Mouse (Mus musculus): ENCODE measurements around the gene Lrmda. TPM values are rescaled to one million over a fixed set of nuclear protein-coding genes. Genes with fewer than 3 reads are reported as not detected.

Gene Lrmda
- polyA plus RNA-seq, 1 experiment from 2014 or later, result 0.95 TPM

- H3K4me2 ChIP-seq (ENCODE audit: low read length), result no peak overlapping the region
- no peak; the same call in 1 of the 2 replicates for ATAC-seq (ENCODE audit: insufficient number of reproducible peaks, insufficient read depth, low FRiP score, low read depth)
- H3K27ac ChIP-seq (replicated peaks in 1 of 2; ENCODE audit: control insufficient read depth in 1 of 2, insufficient read depth in 1 of 2, low read depth in 2 of 2, low read length in 2 of 2), result no peak overlapping the region
- peaks cover 0 to 3% of the 10 kb centered on the region in 2 experiments; a peak in 2 of 4 replicates for H3K4me1 ChIP-seq (ENCODE audit: control insufficient read depth in 2 of 2, insufficient read depth in 2 of 2, low read length in 2 of 2)
- no peaks in the 10 kb centered on the region for H3K9me3 ChIP-seq (ENCODE audit: control insufficient read depth, low read length)
- 87% methylated on average over 9 of the region's 9 CpGs for WGBS
- no peak overlapping the region for H3K9ac ChIP-seq (ENCODE audit: low read length)
- no peaks in the 10 kb centered on the region for H3K36me3 ChIP-seq (ENCODE audit: control insufficient read depth, insufficient read depth, low read length)
- H3K4me3 ChIP-seq (ENCODE audit: control insufficient read depth in 1 of 2, insufficient read depth in 1 of 2, low read depth in 1 of 2, low read length in 2 of 2), result no peak overlapping the region
- H3K27me3 ChIP-seq (ENCODE audit: control insufficient read depth, insufficient read depth, low read length), result no peaks in the 10 kb centered on the region
Measured at GRCm38 (mm10) chr14:22930488-22931046, 911.1 kb downstream of the Lrmda start.

GRCm38 (mm10) chr14:22931114-22931822 is 911.8 kb downstream of the Lrmda start:
- Histone ChIP-seq H3K9me3 (ENCODE audit: control insufficient read depth, low read length) (no peaks in the 10 kb centered on the region), H3K27ac (replicated peaks in 1 of 2; ENCODE audit: control insufficient read depth in 1 of 2, insufficient read depth in 1 of 2, low read depth in 2 of 2, low read length in 2 of 2) (no peak overlapping the region), H3K4me2 (ENCODE audit: low read length) (no peak overlapping the region), H3K27me3 (ENCODE audit: control insufficient read depth, insufficient read depth, low read length) (no peaks in the 10 kb centered on the region), H3K4me1 (ENCODE audit: control insufficient read depth in 2 of 2, insufficient read depth in 2 of 2, low read length in 2 of 2) (peaks cover 0 to 3% of the 10 kb centered on the region in 2 experiments; a peak in 2 of 4 replicates), H3K9ac (ENCODE audit: low read length) (no peak overlapping the region), H3K36me3 (ENCODE audit: control insufficient read depth, insufficient read depth, low read length) (no peaks in the 10 kb centered on the region), H3K4me3 (ENCODE audit: control insufficient read depth in 1 of 2, insufficient read depth in 1 of 2, low read depth in 1 of 2, low read length in 2 of 2) (no peak overlapping the region)
- no peak for ATAC-seq (ENCODE audit: insufficient number of reproducible peaks, insufficient read depth, low FRiP score, low read depth)
- 84% methylated on average over 4 of the region's 4 CpGs for WGBS

GRCm38 (mm10) chr14:22936701-22937100 is 917.2 kb downstream of the Lrmda start:
- Histone ChIP-seq H3K27ac (replicated peaks in 1 of 2; ENCODE audit: control insufficient read depth in 1 of 2, insufficient read depth in 1 of 2, low read depth in 2 of 2, low read length in 2 of 2) (no peak overlapping the region), H3K4me1 (ENCODE audit: control insufficient read depth in 2 of 2, insufficient read depth in 2 of 2, low read length in 2 of 2) (peaks cover 3 to 5% of the 10 kb centered on the region in 2 experiments; a peak in 1 of 4 replicates)
- 47% methylated on average over 3 of the region's 3 CpGs for WGBS

GRCm38 (mm10) chr14:22940576-22940975 is 921.1 kb downstream of the Lrmda start:
- Histone ChIP-seq H3K4me3 (ENCODE audit: control insufficient read depth in 1 of 2, insufficient read depth in 1 of 2, low read depth in 1 of 2, low read length in 2 of 2) (no peak overlapping the region), H3K27me3 (ENCODE audit: control insufficient read depth, insufficient read depth, low read length) (no peaks in the 10 kb centered on the region), H3K4me1 (ENCODE audit: control insufficient read depth in 2 of 2, insufficient read depth in 2 of 2, low read length in 2 of 2) (peaks cover 3 to 5% of the 10 kb centered on the region in 2 experiments; a peak in 1 of 4 replicates), H3K36me3 (ENCODE audit: control insufficient read depth, insufficient read depth, low read length) (no peaks in the 10 kb centered on the region), H3K9me3 (ENCODE audit: control insufficient read depth, low read length) (no peaks in the 10 kb centered on the region), H3K9ac (ENCODE audit: low read length) (no peak overlapping the region), H3K27ac (replicated peaks in 1 of 2; ENCODE audit: control insufficient read depth in 1 of 2, insufficient read depth in 1 of 2, low read depth in 2 of 2, low read length in 2 of 2) (no peak overlapping the region), H3K4me2 (ENCODE audit: low read length) (no peak overlapping the region)
- 23% methylated on average over 2 of the region's 2 CpGs for WGBS
- ATAC-seq (ENCODE audit: insufficient number of reproducible peaks, insufficient read depth, low FRiP score, low read depth), result no peak

More at GRCm38 (mm10) chr14:22936701-22937100, 917.2 kb downstream of the Lrmda start:
- Histone ChIP-seq H3K36me3 (ENCODE audit: control insufficient read depth, insufficient read depth, low read length) (no peaks in the 10 kb centered on the region), H3K27me3 (ENCODE audit: control insufficient read depth, insufficient read depth, low read length) (no peaks in the 10 kb centered on the region), H3K4me2 (ENCODE audit: low read length) (no peak overlapping the region), H3K4me3 (ENCODE audit: control insufficient read depth in 1 of 2, insufficient read depth in 1 of 2, low read depth in 1 of 2, low read length in 2 of 2) (no peak overlapping the region), H3K9me3 (ENCODE audit: control insufficient read depth, low read length) (no peaks in the 10 kb centered on the region), H3K9ac (ENCODE audit: low read length) (no peak overlapping the region)
- ATAC-seq (ENCODE audit: insufficient number of reproducible peaks, insufficient read depth, low FRiP score, low read depth), result no peak

GRCm38 (mm10) chr14:22942569-22942968 is 923.1 kb downstream of the Lrmda start:
- Histone ChIP-seq H3K4me2 (ENCODE audit: low read length) (no peak overlapping the region), H3K9me3 (ENCODE audit: control insufficient read depth, low read length) (no peaks in the 10 kb centered on the region), H3K27me3 (ENCODE audit: control insufficient read depth, insufficient read depth, low read length) (no peaks in the 10 kb centered on the region), H3K4me3 (ENCODE audit: control insufficient read depth in 1 of 2, insufficient read depth in 1 of 2, low read depth in 1 of 2, low read length in 2 of 2) (no peak overlapping the region), H3K36me3 (ENCODE audit: control insufficient read depth, insufficient read depth, low read length) (no peaks in the 10 kb centered on the region), H3K4me1 (ENCODE audit: control insufficient read depth in 2 of 2, insufficient read depth in 2 of 2, low read length in 2 of 2) (peaks cover 3 to 5% of the 10 kb centered on the region in 2 experiments; a peak in 1 of 4 replicates), H3K9ac (ENCODE audit: low read length) (no peak overlapping the region), H3K27ac (replicated peaks in 1 of 2; ENCODE audit: control insufficient read depth in 1 of 2, insufficient read depth in 1 of 2, low read depth in 2 of 2, low read length in 2 of 2) (no peak overlapping the region)
- ATAC-seq (ENCODE audit: insufficient number of reproducible peaks, insufficient read depth, low FRiP score, low read depth), result no peak
- WGBS, result 72% methylated on average over 2 of the region's 2 CpGs

- H3K27ac ChIP-seq (replicated peaks in 1 of 2; ENCODE audit: control insufficient read depth in 1 of 2, insufficient read depth in 1 of 2, low read depth in 2 of 2, low read length in 2 of 2), result no peak overlapping the region
- no peak overlapping the region for H3K4me2 ChIP-seq (ENCODE audit: low read length)
- H3K4me1 ChIP-seq (ENCODE audit: control insufficient read depth in 2 of 2, insufficient read depth in 2 of 2, low read length in 2 of 2), result no peaks in the 10 kb centered on the region
- no peak overlapping the region for H3K9ac ChIP-seq (ENCODE audit: low read length)
- no peaks in the 10 kb centered on the region for H3K36me3 ChIP-seq (ENCODE audit: control insufficient read depth, insufficient read depth, low read length)
- H3K27me3 ChIP-seq (ENCODE audit: control insufficient read depth, insufficient read depth, low read length), result no peaks in the 10 kb centered on the region
- no peak for ATAC-seq (ENCODE audit: insufficient number of reproducible peaks, insufficient read depth, low FRiP score, low read depth)
- H3K9me3 ChIP-seq (ENCODE audit: control insufficient read depth, low read length), result no peaks in the 10 kb centered on the region
- no peak overlapping the region for H3K4me3 ChIP-seq (ENCODE audit: control insufficient read depth in 1 of 2, insufficient read depth in 1 of 2, low read depth in 1 of 2, low read length in 2 of 2)
Measured at GRCm38 (mm10) chr14:22949466-22949865, 930.0 kb downstream of the Lrmda start.

GRCm38 (mm10) chr14:22952981-22953380 is 933.5 kb downstream of the Lrmda start:
- Histone ChIP-seq H3K9me3 (ENCODE audit: control insufficient read depth, low read length) (no peaks in the 10 kb centered on the region), H3K4me3 (ENCODE audit: control insufficient read depth in 1 of 2, insufficient read depth in 1 of 2, low read depth in 1 of 2, low read length in 2 of 2) (no peak overlapping the region), H3K27me3 (ENCODE audit: control insufficient read depth, insufficient read depth, low read length) (no peaks in the 10 kb centered on the region), H3K4me2 (ENCODE audit: low read length) (no peak overlapping the region), H3K36me3 (ENCODE audit: control insufficient read depth, insufficient read depth, low read length) (no peaks in the 10 kb centered on the region), H3K4me1 (ENCODE audit: control insufficient read depth in 2 of 2, insufficient read depth in 2 of 2, low read length in 2 of 2) (no peaks in the 10 kb centered on the region), H3K9ac (ENCODE audit: low read length) (no peak overlapping the region), H3K27ac (replicated peaks in 1 of 2; ENCODE audit: control insufficient read depth in 1 of 2, insufficient read depth in 1 of 2, low read depth in 2 of 2, low read length in 2 of 2) (no peak overlapping the region)
- 84% methylated on average over 1 of the region's 1 CpGs for WGBS
- no peak for ATAC-seq (ENCODE audit: insufficient number of reproducible peaks, insufficient read depth, low FRiP score, low read depth)

Data from heart, embryonic 14.5 days (tissue).